Mouse (Mus musculus) ovary, postnatal 14 days (tissue): Measurements from ENCODE around the gene Abhd8.
A peak's percentile ranks its signal among the peaks of the same experiment; 100 is the strongest.

ENCODE experiments used
- DNase-seq: peaks from one replicate; pipeline ENCODE4 v3.0.0; 2022; ENCODE audit warnings: low spot score

The Abhd8 gene

DNA sequence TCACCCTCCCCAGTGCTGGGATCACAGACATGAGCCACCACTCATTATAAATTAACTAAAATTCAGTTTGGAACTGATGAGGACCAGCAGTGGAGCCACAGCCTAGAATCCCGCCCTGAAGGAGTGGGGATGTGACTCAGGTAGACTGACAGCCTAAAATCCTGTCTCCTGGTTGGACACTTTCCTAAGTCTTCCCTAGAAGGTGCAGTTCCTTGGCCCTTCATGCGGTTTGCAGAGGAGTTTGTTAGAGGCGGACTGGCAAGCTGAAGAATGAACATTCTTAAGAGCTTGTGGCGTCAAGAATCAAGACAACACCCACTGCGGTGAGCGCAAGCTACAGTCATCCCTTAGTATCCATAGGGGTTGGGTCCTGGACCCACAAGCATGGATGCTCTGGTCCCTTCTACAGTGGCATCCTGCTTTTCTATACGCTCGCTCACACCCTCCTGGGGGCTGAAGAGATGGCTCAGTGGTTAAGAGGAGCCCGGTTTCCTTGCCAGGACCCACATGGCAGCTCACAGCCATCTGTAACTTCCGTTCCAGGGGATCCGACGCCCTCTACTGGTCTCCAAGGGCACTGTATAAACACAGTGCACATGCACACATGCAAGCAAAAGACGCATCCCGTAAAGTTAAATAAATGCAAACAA, 13.9 kb upstream of the Abhd8 start:
- no peak for DNase-seq

DNA sequence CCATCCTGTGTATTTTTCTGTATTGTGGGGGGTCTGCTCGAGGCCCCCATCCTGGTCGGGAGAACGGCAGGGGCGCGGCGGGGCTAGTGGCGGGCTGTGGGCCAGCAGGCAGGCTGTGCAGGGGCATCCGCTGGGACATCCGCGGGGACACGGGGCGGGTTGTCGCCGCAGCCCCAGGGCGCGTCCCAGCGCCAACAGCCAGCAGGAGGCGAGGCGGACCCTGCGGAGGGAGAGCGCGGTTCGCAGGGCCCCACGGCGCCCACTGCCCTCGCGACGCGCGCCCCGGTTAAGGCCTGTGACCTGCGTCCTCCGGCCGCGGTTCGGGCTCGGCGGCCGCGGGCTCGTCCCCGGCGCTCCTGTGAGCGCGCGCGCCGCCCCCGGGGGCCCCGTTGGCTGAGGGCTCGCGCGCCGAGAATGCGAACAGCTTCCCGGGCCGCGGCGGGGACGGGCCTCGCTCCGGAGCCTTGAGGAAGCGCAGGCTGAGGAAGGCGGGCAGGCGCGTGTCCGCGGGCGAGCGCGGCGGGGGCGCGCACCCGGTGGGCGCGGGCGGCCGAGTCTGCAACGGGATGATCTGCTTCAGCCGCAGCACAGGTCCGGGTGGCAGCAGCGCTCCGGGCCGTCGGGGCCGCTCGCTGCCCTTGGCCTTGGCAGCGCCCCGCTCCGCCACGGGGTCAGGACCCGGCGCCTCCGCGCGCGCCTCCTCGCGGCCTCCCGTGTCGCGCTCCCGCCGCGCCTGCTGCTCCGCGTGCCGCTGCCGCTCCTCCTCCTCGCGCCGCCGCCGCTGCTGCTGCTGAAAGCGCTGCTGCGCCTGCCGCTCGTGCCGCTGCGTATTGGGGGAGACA, 12.9 kb upstream of the Abhd8 start:
- peak; percentile 74 for DNase-seq

GRCm38 (mm10) chr8:71475702-71476075, 12.2 kb upstream of the Abhd8 start:
- DNase-seq: no peak

GRCm38 (mm10) chr8:71474785-71475701, 11.6 kb upstream of the Abhd8 start:
- no peak for DNase-seq

DNA sequence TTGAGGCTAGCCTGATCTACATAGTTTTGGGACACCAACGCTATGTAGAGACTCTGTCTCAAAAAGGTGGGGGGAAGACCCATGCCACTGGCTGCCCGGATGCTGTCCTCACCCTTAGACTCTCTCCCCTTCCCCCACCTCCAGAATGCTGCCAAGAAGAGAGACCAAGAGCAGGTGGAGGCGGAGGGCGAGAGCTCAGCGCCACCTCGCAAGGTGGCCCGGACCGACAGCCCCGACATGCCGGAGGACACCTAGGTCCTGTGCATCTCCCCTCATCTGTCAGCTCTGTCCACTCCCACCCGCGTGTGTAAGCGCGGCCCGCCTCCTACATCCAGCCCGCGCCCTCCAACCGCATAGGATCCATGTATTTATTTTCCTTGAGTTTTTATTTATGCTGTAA, 10.9 kb upstream of the Abhd8 start:
- no peak for DNase-seq

DNA sequence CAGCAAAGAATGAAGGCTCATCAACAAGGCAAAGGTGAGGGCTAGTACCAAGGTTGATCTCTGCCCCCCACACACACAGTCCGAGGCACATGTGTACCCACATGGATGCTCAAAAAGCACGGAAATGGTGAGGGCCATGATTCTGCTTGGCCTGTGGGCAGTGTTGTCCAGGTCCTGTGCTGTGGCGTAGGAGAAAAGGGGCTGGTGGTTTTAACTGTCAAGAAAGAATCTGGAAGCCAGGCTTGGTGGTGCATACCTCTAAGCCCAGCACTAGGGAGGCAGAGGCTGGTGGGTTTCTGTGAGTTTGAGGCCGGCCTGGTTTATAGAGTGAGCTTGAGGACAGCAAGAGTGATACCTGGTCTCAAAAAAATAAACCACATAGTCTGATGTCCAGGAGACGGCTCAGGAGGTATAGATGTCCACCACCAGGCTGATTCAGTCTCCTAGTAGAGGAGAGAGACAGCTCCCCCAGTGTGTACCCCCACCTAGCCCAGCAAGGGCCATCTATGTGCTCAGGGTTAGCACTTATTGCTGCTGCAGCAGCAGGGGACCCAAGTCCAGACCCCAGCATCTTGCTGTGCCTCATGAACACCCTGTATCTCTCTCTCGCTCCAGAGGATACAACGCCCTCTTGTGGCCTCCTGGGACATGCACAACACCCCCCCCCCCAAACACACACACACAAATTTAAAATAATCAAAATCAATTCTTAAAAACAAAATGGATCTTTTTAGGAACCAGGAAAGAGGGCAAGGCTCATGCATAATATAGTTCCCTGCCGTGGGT, 9.3 kb upstream of the Abhd8 start:
- no peak for DNase-seq

DNA sequence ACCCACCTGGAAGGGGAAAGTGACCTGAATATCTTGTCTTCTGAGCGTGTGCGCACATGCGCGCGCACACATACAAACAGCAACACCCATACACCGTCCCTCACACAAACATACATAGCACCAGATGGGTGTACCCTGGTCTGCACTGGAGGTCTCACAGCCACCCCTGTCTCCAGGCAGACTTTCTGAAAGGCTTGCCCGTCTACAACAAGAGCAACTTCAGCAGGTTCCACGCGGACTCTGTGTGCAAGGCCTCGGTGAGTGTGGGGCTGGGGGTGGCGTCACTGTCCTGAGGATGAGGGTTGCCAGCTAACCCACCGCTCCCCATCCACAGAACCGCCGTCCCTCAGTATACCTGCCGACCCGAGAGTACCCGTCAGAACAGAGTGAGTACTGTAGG, 8.4 kb upstream of the Abhd8 start:
- DNase-seq: no peak

GRCm38 (mm10) chr8:71470913-71471255, 7.4 kb upstream of the Abhd8 start:
- no peak for DNase-seq

DNA sequence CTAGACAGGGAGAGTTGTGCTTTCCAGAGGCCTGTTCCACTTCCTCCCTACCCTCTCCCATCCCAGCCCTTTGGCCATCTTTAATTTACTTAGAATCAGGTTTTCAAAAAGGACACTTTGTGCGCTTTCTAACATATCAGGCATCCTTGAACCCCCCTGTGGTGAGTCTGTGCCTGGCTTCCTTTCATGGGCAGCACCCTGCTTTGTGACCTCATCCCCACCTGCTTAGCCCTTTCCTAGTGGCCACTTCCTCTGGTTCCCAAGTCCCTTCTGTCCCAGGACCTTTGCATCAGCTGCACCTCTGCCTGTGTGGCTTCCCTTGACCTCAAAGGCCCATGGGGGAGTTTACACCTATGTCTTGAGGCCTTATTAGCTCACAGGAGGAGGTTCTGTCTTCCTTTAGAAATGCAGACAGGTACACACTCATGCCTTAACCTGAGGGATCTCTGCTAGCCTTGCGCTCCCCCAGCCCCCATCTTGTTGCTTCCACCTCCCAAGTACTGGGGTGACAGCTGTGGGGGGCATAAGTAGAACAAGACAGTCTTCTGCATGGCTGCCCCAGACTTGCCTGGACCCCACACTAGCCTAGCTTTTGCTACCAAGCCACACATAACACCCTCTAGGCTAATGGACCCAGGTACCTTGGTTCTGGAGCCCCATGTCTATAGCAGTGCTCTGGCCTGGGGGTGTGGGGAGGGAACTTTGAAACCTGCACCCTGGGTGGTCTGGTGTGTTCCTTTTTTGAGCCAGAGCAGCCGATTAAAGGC, 6.9 kb upstream of the Abhd8 start:
- DNase-seq: no peak

GRCm38 (mm10) chr8:71469411-71469810, 6.0 kb upstream of the Abhd8 start:
- no peak for DNase-seq

- peak; percentile 89 for DNase-seq
These were observed 5.5 kb upstream of the Abhd8 start, which contains the start of gene Dda1 for GRCm38 (mm10) chr8:71468916-71469315. Dda1 (plus strand) TSS chr8:71469199.

GRCm38 (mm10) chr8:71468001-71468400, 4.5 kb upstream of the Abhd8 start:
- no peak for DNase-seq

DNA sequence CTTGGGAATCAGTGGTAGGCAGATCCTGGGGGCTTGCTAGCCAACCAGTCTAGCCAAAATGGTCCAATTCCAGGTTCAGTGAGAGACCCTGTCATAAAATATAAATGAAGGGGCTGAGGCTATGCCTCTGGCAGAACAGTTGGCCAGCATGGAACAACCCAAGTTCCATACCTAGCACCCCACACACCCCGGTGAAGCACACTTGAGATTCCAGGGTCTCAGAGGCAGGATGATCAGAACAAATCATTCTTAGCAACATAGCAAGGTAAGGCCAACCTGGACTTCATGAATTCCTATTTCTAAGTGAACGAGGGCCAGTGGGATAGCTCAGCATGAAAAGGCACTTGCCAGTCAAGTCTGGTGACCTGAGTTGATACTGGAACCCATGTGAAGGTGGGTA, 3.7 kb upstream of the Abhd8 start:
- no peak for DNase-seq

- DNase-seq: no peak
These were observed 2.7 kb upstream of the Abhd8 start for GRCm38 (mm10) chr8:71466198-71466597.

GRCm38 (mm10) chr8:71465733-71466132, 2.3 kb upstream of the Abhd8 start:
- DNase-seq: no peak

- peak; percentile 96 for DNase-seq
These were observed 1.4 kb upstream of the Abhd8 start, which contains the start of gene Mrpl34 for GRCm38 (mm10) chr8:71464513-71465500. Mrpl34 (plus strand) TSS chr8:71464959.

DNA sequence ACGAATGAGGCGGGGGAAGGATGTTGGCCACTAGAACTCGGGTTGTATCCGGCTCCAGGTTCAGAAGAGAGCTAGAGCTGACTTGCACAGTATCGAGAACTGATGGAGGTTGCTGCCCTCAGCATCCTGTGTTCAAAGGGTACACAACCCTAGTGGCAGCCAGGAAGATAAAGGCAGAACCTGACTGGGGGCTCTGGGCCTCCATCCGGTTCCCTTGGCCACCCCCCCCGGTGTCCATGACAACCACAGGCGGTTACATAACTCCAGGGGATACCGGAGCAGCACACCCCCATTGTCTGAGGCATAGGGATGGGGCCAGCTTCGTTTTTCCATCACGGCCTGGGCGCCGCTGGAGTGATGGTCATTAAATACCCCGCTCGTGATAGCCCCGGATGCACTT, 669 bp downstream of the Abhd8 start:
- no peak for DNase-seq

DNA sequence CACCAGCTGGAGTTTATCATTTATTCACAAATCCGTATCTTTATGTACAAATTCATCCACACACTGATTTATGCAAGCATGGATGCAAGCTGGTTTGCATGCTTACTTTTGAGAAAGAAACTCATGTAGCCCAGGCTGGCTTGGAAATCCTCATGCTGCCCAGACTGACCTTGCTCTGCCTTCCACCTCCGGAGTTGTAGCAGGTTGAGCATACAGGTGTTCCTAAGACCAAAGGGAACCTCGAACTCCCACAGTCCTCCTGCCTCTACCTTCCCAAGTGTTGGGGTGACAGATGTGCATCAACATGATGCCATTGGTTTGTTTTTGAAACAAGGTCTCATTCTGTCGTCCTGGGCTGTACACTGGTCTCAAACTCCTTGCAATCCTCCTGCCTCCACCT, 1.3 kb downstream of the Abhd8 start:
- DNase-seq: no peak

GRCm38 (mm10) chr8:71461152-71461840, 2.2 kb downstream of the Abhd8 start:
- DNase-seq: no peak
